Mouse (Mus musculus) ES-E14 (cell line): ENCODE data around the gene Nrip3.

ENCODE experiments used
- CHD2 ChIP-seq: IDR thresholded peaks from 2 replicates; pipeline ENCODE4 v1.6.1; 2014; ENCODE audit warnings: mild to moderate bottlenecking, low read depth, low read length, inconsistent platforms
- HCFC1 ChIP-seq: IDR thresholded peaks from 2 replicates; pipeline ENCODE4 v1.6.1; 2012; ENCODE audit warnings: low read length, inconsistent platforms, borderline replicate concordance; ENCODE audit not compliant: insufficient read depth
- MAFK ChIP-seq: IDR thresholded peaks from 2 replicates; pipeline ENCODE4 v1.6.1; 2014; ENCODE audit warnings: mild to moderate bottlenecking, low read depth, low read length, inconsistent platforms; ENCODE audit not compliant: insufficient read depth
- ZC3H11A ChIP-seq: IDR thresholded peaks from 2 replicates; pipeline ENCODE4 v1.6.1; 2012; ENCODE audit warnings: low read depth, mild to moderate bottlenecking, inconsistent platforms, low read length, borderline replicate concordance
- ZNF384 ChIP-seq: IDR thresholded peaks from 2 replicates; pipeline ENCODE4 v1.6.1; 2012; ENCODE audit warnings: low read depth, low read length, inconsistent platforms

GRCm38 (mm10) chr7:109754034-109754433 lies 27.8 kb downstream of the Nrip3 start:
- peak; percentile 68; the same call in 1 of the 2 replicates for TF ChIP-seq MAFK
- no peak for TF ChIP-seq CHD2
- no peak for TF ChIP-seq HCFC1
- TF ChIP-seq ZC3H11A, result no peak
- no peak for TF ChIP-seq ZNF384
